Mouse (Mus musculus) G1E (cell line): Measurements from ENCODE around the gene Pfpl. TPM values are rescaled to one million over a fixed set of nuclear protein-coding genes. Genes with fewer than 3 reads are reported as not detected.

Source experiments
- ATAC-seq: 2 replicates; pipeline ENCODE4 v1.8.0; 2016; ENCODE audit warnings: mild to moderate bottlenecking; ENCODE audit not compliant: insufficient number of reproducible peaks, poor library complexity, low FRiP score, severe bottlenecking; ENCODE audit errors: extremely low read depth
- DNase-seq: peaks from one replicate; pipeline ENCODE4 v3.0.0; 2012; ENCODE audit warnings: low spot score
- H3K27me3 ChIP-seq: 2 replicates; pipeline ENCODE4 v1.6.1; 2012; ENCODE audit warnings: mild to moderate bottlenecking, low read length, inconsistent platforms; ENCODE audit not compliant: insufficient read depth
- H3K36me3 ChIP-seq: replicated peaks from 2 replicates; pipeline ENCODE3; 2012; ENCODE audit warnings: mild to moderate bottlenecking, inconsistent platforms
- H3K4me1 ChIP-seq: 2 replicates; pipeline ENCODE4 v1.6.1; 2012; ENCODE audit warnings: low read depth, low read length, inconsistent platforms, mixed read lengths; ENCODE audit not compliant: insufficient read depth
- H3K4me3 ChIP-seq: 2 replicates; pipeline ENCODE4 v1.5.1; 2012; ENCODE audit warnings: low read depth, mild to moderate bottlenecking, inconsistent platforms, low read length, moderate library complexity, mixed read lengths
- H3K9me3 ChIP-seq: replicated peaks from 2 replicates; pipeline ENCODE4 v1.6.1; 2012; ENCODE audit warnings: inconsistent platforms
- CTCF ChIP-seq: IDR thresholded peaks from 2 replicates; pipeline ENCODE4 v1.5.1; 2012; ENCODE audit warnings: low read depth, low read length, inconsistent platforms, mixed read lengths
- GATA1 ChIP-seq: IDR thresholded peaks from 2 replicates; pipeline ENCODE4 v1.6.1; 2012; ENCODE audit warnings: borderline replicate concordance, low read length, inconsistent platforms, mixed read lengths
- GATA2 ChIP-seq: IDR thresholded peaks from 2 replicates; pipeline ENCODE4 v1.6.1; 2012; ENCODE audit warnings: low read depth, low read length, inconsistent platforms, borderline replicate concordance
- POLR2AphosphoS5 ChIP-seq: IDR thresholded peaks from 2 replicates; pipeline ENCODE4 v1.6.1; 2012; ENCODE audit warnings: low read depth, low read length, inconsistent platforms; ENCODE audit not compliant: insufficient replicate concordance
- TAL1 ChIP-seq: conservative IDR thresholded peaks from 2 replicates; pipeline ENCODE4 v1.6.1; 2012; ENCODE audit warnings: low read depth, low read length, inconsistent platforms, mixed read lengths
- polyA plus RNA-seq: library from polyadenylated mRNA; stranded (reverse); fragments of >175 nt; gene quantifications from 2 replicates; pipeline ENCODE4 v1.2.3, GENCODE M21; 2012
- total RNA-seq, 2 experiments: library from RNA; stranded (forward) in 1 of 2; stranded (reverse) in 1 of 2; fragments of 200-1000 nt in 1 of 2; fragments of >200 nt in 1 of 2; fragmentation: Nextera tagmentation in 1 of 2; gene quantifications; 2 replicates each; pipeline ENCODE4 v1.2.3; 2014 to 2017

The Pfpl gene
- total and polyA plus RNA-seq, 3 experiments, result 0.11 TPM; not detected in 2

DNA sequence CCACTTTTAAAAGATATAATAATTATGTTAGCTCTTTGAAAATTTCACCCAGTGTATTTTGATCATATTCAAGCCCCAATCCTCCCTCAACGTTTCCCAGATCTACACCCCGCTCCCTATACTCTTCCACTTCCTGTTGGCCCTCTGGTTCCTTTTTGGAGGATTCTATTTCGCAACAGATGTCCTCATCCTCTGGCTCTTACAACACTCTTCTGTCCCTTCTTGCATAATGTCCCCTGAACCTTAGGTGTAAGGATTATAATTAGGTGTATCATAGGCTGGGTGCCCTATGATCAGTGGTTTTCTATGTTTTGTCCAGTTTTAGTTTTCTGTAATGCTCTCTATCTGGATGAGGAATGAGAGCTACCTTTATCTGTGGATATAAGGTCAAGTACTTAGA is 17.3 kb downstream of the Pfpl start:
- Histone ChIP-seq H3K27me3 (no peaks in the 10 kb centered on the region), H3K4me1 (no peaks in the 10 kb centered on the region), H3K4me3 (no peak overlapping the region), H3K36me3 (no peaks in the 10 kb centered on the region), H3K9me3 (no peaks in the 10 kb centered on the region)
- TF ChIP-seq TAL1 (no peak), GATA2 (no peak), CTCF (no peak), GATA1 (no peak), POLR2AphosphoS5 (no peak)
- ATAC-seq (no peak), DNase-seq (no peak)

DNA sequence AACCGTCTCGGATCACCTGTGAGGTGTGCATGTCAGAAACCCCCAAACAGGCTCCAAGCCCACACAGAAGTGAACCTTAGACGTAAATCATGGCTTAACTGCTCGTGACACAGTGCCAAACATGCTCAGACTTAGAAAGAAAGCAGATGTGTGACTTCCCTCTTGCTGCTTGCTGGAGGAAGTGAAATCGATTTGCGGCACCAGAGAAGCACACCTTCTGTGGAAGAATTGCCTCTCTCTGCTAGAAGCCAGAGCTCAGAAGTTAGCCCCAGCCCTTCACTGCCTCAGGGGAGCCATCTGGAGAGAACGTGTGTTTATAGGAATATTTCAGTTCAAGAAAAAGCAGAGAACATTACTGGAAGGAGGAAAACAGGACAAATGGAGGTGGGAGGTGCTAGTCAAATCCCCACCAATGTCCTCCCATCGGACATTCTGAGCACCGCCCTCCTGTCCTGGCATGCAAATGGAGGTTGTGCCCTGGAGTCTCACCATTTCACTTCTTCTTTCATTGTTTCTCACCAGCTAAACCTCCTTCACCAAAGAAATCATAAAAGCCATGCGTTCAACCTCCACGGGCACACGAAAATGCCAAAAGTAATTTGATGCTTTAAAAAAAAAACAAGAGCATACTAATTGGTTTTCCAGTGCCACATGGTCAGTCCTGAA is 29.8 kb downstream of the Pfpl start:
- no peak for ATAC-seq
- H3K36me3 ChIP-seq, result no peaks in the 10 kb centered on the region
- H3K4me1 ChIP-seq, result no peaks in the 10 kb centered on the region
- no peak overlapping the region for H3K4me3 ChIP-seq
- no peak for DNase-seq
- no peak for TF ChIP-seq GATA1
- no peaks in the 10 kb centered on the region for H3K27me3 ChIP-seq
- H3K9me3 ChIP-seq, result no peaks in the 10 kb centered on the region

DNA sequence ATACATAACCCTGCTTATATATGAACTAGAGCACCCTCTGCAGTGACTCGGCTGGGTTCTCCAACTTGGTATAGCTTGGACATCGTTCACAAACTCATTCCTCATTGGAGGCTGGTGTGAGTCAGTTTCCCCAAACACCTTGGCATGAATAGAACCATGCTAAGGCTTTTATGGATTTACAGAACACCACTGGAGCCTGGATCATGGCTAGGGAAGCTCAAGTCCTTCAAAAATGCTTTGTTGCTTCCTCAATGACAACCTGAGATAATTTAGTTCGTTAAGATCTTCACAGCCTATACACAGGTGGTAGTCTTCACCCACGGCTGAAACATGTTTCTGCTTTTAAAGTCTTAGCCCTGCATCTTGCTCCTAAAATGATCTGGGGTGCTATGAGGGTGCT is 31.8 kb downstream of the Pfpl start:
- H3K4me1 ChIP-seq, result no peaks in the 10 kb centered on the region
- TF ChIP-seq TAL1 (no peak), CTCF (no peak), GATA1 (no peak), GATA2 (no peak), POLR2AphosphoS5 (no peak)
- ATAC-seq (no peak), DNase-seq (no peak)
- no peaks in the 10 kb centered on the region for H3K27me3 ChIP-seq
- H3K9me3 ChIP-seq, result no peaks in the 10 kb centered on the region
- no peak overlapping the region for H3K4me3 ChIP-seq
- no peaks in the 10 kb centered on the region for H3K36me3 ChIP-seq

DNA sequence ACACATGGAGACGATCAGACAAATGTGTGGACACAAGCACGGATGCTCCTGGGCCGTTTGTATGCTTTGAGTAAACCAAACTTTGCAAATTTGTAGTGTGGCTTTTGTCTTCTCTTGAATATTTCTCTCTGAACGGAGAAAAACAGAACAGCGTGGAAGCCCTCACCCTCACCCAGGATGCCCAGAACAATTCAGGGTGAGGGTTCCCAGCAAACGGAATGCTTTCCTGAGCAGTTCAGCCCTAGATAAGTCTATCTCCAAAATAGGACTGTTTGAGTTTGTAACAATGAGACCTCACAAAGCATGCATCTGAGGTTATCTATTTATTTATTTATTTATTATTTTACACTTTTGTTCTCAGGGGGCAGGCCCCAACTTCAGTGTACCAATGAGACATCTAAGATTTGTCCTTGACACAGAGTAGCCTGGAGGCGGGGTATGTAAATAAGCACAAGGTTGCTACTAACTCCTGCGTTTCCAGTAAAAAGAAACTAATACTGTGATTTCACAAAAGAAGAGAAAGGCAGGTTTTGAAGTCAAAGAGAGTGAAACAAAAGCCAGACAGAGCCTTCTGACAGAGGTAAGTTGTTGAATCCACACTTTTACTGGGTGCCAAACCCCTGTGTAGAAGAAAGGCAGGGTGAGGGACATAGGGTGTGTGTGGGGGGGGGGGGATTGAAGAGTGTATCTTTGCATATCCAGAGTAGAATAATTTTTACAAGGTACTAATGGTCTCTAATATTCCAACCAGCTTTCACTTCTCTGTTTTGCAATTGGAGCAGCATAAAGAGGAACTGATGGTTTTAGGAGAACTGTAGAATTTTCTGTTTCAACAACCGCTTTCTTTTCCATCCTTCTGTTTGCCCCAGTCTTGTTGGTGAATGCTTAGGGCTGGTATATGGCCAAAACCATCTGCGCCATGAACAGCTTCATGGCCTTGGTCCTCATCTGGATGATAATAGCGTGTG is 32.9 kb downstream of the Pfpl start, which contains the start of gene Mpeg1:
TSS of gene Mpeg1 (plus strand) at position 498 of the 968 bp plus-strand sequence.
- Histone ChIP-seq H3K4me3 (no peak within 1 kb of the TSS), H3K4me1 (no peaks in the 10 kb centered on the region), H3K9me3 (no peaks in the 10 kb centered on the region), H3K36me3 (no peaks in the 10 kb centered on the region), H3K27me3 (no peaks in the 10 kb centered on the region)
- DNase-seq (no peak), ATAC-seq (no peak)
- no peak for TF ChIP-seq GATA1
- no peak for TF ChIP-seq POLR2AphosphoS5
- no peak for TF ChIP-seq TAL1
- TF ChIP-seq CTCF, result no peak
- TF ChIP-seq GATA2, result no peak

DNA sequence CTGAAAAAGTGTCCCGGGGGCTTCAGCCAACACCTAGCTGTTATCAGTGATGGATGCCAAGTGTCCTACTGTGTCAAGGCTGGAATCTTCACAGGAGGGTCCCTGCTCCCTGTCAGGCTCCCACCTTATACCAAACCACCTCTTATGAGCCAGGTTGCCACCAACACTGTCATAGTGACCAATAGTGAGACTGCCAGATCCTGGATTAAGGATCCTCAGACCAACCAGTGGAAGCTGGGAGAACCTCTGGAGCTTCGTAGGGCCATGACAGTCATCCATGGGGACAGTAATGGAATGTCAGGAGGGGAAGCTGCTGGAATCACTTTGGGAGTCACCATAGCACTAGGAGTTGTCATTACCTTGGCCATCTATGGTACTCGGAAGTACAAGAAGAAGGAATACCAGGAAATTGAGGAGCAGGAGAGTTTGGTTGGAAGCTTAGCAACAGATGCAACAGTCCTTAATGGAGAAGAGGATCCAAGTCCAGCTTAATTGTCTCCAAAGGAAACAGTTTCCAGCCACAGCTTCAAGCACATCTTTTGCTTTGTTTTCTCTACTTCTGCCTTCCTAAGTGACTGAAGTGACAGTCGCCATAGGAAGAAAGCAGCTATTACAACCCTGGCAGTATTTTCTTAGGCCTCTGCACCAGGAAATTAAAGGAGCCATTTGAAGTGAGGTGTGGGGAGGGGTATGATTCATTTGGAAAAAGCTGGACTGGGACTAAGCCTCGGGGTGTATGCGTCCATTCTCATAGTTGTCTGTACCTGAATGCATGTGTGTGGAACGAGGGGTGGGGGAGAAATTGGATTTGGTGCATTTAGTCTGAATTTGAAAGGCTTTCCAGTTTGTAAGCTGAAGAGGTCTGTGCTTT is 35.4 kb downstream of the Pfpl start:
- ATAC-seq (no peak), DNase-seq (no peak)
- Histone ChIP-seq H3K36me3 (no peaks in the 10 kb centered on the region), H3K4me1 (no peaks in the 10 kb centered on the region; the same call in 1 of the 2 replicates), H3K4me3 (no peak overlapping the region), H3K9me3 (no peaks in the 10 kb centered on the region), H3K27me3 (no peaks in the 10 kb centered on the region)
- TF ChIP-seq CTCF (no peak), TAL1 (no peak), POLR2AphosphoS5 (no peak), GATA2 (no peak), GATA1 (no peak)

DNA sequence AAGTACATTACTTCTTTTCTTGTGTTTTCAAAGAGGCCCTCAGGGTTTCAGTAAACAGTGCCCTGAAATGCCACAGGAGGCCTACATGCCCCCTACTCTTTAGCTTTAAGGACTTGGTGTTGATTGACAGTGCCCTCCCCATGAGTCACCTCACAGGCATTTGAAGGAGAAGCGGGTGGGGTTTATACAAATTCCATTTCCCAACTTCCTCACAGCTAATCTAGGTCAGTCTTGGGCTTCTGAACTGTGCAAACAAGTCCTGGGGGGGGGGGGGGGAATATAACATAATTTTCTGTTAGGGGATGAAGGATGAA is 36.0 kb downstream of the Pfpl start:
- no peaks in the 10 kb centered on the region; the same call in 1 of the 2 replicates for H3K4me1 ChIP-seq
- no peaks in the 10 kb centered on the region for H3K9me3 ChIP-seq
- no peak overlapping the region for H3K4me3 ChIP-seq
- DNase-seq, result no peak
- H3K27me3 ChIP-seq, result no peaks in the 10 kb centered on the region
- no peaks in the 10 kb centered on the region for H3K36me3 ChIP-seq
- ATAC-seq, result no peak
- no peak for TF ChIP-seq GATA1
- TF ChIP-seq CTCF, result no peak
- TF ChIP-seq GATA2, result no peak
- no peak for TF ChIP-seq POLR2AphosphoS5
- TF ChIP-seq TAL1, result no peak
